Mouse (Mus musculus) 416B (cell line): ENCODE data around the gene Nemp1.
"Not testable (repeated sequence)": the region's sequence is repeated elsewhere in the genome, so short reads cannot be mapped to it uniquely, and the experiment has no call there.

Experiments used
- DNase-seq: peaks from one replicate; pipeline ENCODE4 v3.0.0; 2011; ENCODE audit warnings: low read depth

Gene Nemp1

GRCm38 (mm10) chr10:127645791-127646190 is 20.9 kb upstream of the Nemp1 start:
- no peak for DNase-seq

GRCm38 (mm10) chr10:127652906-127653638 is 13.6 kb upstream of the Nemp1 start:
- DNase-seq: no peak

- peak; percentile 64 for DNase-seq
These were observed 11.6 kb upstream of the Nemp1 start for GRCm38 (mm10) chr10:127654970-127655579.

GRCm38 (mm10) chr10:127657617-127658016 is 9.1 kb upstream of the Nemp1 start:
- DNase-seq: not testable (repeated sequence)

- peak; percentile 49 for DNase-seq
These were observed 8.6 kb upstream of the Nemp1 start for GRCm38 (mm10) chr10:127658076-127658475.

- DNase-seq: no peak
These were observed 7.2 kb upstream of the Nemp1 start for GRCm38 (mm10) chr10:127659551-127659950.

- no peak for DNase-seq
These were observed 5.3 kb upstream of the Nemp1 start for GRCm38 (mm10) chr10:127661291-127661914.

- DNase-seq: peak; percentile 62
These were observed 4.6 kb upstream of the Nemp1 start for GRCm38 (mm10) chr10:127661915-127662663.

- no peak for DNase-seq
These were observed 3.9 kb upstream of the Nemp1 start for GRCm38 (mm10) chr10:127662666-127663253.

- no peak for DNase-seq
These were observed 3.1 kb upstream of the Nemp1 start for GRCm38 (mm10) chr10:127663590-127663989.

GRCm38 (mm10) chr10:127664166-127664565 is 2.5 kb upstream of the Nemp1 start:
- no peak for DNase-seq

GRCm38 (mm10) chr10:127664891-127665290 is 1.8 kb upstream of the Nemp1 start:
- no peak for DNase-seq

- DNase-seq: no peak
These were observed 1.1 kb upstream of the Nemp1 start for GRCm38 (mm10) chr10:127665366-127666181.

- peak; percentile 97 for DNase-seq
These were observed 780 bp downstream of the Nemp1 start for GRCm38 (mm10) chr10:127667269-127668092.

GRCm38 (mm10) chr10:127668093-127669050 is 1.7 kb downstream of the Nemp1 start, which contains the start of gene Nab2:
Gene Nab2, minus strand, starts transcription at chr10:127668568.
- peak; percentile 92 for DNase-seq

GRCm38 (mm10) chr10:127669170-127669569 is 2.5 kb downstream of the Nemp1 start:
- DNase-seq: no peak

GRCm38 (mm10) chr10:127670185-127670584 is 3.5 kb downstream of the Nemp1 start:
- DNase-seq: peak; percentile 43

GRCm38 (mm10) chr10:127671276-127671675 is 4.6 kb downstream of the Nemp1 start:
- peak; percentile 53 for DNase-seq

GRCm38 (mm10) chr10:127674046-127674655 is 7.5 kb downstream of the Nemp1 start:
- DNase-seq: no peak
